Mouse (Mus musculus) olfactory bulb, adult 2 months (tissue): Measurements from ENCODE around the gene Shkbp1. TPM values are rescaled to one million over a fixed set of nuclear protein-coding genes. Genes with fewer than 3 reads are reported as not detected.

Experiments
- H3K27ac ChIP-seq: fragments of 200-500 bp; 2 replicates; pipeline ENCODE4 v1.5.1; 2012; ENCODE audit warnings: low read depth, low read length; ENCODE audit not compliant: insufficient read depth
- H3K4me1 ChIP-seq: fragments of 200-500 bp; 2 replicates; pipeline ENCODE4 v1.6.1; 2012; ENCODE audit warnings: low read length; ENCODE audit not compliant: control insufficient read depth, insufficient read depth
- H3K4me3 ChIP-seq: fragments of 200-500 bp; 2 replicates; pipeline ENCODE4 v1.5.1; 2012; ENCODE audit warnings: mild to moderate bottlenecking, low read depth, low read length, moderate library complexity; ENCODE audit not compliant: insufficient read depth
- CTCF ChIP-seq: fragments of 200-500 bp; IDR thresholded peaks from 2 replicates; pipeline ENCODE4 v1.5.1; 2012; ENCODE audit warnings: low read depth, mild to moderate bottlenecking, low read length, moderate library complexity; ENCODE audit not compliant: insufficient read depth
- POLR2A ChIP-seq: fragments of 200-500 bp; IDR thresholded peaks from 2 replicates; pipeline ENCODE4 v1.6.1; 2012; ENCODE audit warnings: mild to moderate bottlenecking, low read depth, low read length, moderate library complexity; ENCODE audit not compliant: insufficient read depth
- WGBS: fragments of 180-500 bp; shearing (Covaris S2); methylation state at CpG from one replicate; pipeline ENCODE4 v1.1.7; 2018; 5-methylcytosine and 5-hydroxymethylcytosine counted together
- polyA plus RNA-seq: library from polyadenylated mRNA; stranded (reverse); fragments of >200 nt; gene quantifications from 2 replicates; pipeline ENCODE4 v1.2.4, GENCODE M21; 2012; ENCODE audit warnings: low replicate concordance; ENCODE audit not compliant: missing spikeins, insufficient read depth, insufficient read length

Shkbp1 gene
- polyA plus RNA-seq, 1 experiment = not detected

DNA sequence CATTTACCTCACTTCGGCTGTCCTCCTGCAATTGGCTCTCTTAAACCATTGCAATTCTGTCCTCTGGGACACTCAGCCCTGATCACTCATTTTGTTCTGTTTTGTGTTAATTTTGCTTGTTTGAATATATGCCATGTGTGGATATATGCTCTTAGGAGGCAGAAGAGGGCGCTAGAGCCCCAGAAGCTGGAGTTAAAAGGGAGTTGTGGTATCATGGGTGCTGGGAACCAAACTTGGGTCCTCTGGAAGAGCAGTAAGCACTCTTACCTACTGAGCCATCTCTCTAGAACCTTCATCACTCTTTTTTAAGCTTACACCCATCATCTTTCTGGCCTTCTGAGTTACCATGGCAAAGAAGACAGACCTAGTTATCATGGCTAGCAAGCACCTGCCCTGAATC is 3.3 kb upstream of the Shkbp1 start:
- 68% methylated on average over 2 of the region's 2 CpGs for WGBS
- Histone ChIP-seq H3K4me3 (no peak overlapping the region), H3K27ac (no peak overlapping the region), H3K4me1 (peaks cover 28% of the 10 kb centered on the region)
- TF ChIP-seq POLR2A (no peak), CTCF (no peak)

DNA sequence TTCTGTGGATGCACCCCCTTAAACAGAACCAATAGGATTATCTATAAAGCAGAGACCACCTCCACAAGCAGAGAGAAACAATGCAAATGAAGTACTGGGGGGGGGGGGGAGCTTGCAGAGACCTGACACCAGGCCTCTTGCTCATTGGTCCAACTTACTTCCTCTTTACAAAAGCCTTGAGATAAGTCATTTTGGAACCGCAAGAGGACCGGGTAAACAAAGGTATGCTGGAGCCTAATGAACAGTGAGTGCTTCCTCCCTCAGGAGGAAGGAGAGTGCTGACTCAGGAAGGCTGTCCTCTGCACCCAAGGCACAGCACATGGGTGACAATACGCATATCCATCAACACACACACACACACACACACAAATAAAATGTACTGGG is 1.8 kb upstream of the Shkbp1 start:
- no peak for TF ChIP-seq POLR2A
- TF ChIP-seq CTCF = no peak
- Histone ChIP-seq H3K4me3 (no peak overlapping the region), H3K4me1 (peaks cover 29% of the 10 kb centered on the region), H3K27ac (no peak overlapping the region)
- 35% methylated on average over 3 of the region's 3 CpGs for WGBS

DNA sequence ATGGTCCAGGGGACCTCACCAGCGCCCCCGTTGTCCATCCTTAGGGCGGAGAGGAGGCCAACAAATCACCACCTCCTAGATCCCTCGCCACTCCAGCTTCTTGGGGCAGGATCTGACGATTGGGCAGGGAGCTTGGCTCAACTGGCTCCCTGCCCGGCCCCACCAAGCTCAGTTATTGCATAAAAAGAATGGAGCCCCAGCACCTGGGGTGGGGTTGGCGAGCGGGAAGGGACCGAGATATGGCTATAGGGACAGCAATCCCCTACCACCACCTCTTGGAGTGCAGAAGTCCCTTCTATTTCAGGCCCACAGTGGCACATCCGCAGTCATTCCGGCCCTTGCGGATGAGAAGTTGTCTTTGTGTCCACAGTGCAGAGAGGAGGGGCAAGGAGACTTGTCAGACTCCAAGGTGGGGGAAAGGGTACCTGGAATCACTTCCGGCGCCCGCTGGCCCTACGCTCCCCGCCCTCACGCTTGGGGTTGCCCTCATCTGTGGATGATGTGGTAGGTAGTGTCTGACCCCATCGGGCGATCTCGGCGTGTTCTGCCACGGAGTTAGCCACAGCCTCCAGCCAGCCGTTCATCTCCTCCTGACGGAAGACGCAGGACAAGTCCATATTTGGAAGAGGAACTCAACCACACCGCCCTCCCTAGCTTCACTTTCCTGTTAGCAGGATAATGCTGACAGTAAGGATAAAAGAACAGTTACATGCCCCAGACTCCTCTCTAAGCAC is 1.2 kb upstream of the Shkbp1 start, which contains the start of gene Gm20479:
Gm20479 (minus strand) TSS at position 559 of the 734 bp plus-strand sequence.
- no peak for TF ChIP-seq POLR2A
- TF ChIP-seq CTCF = no peak
- WGBS = 31% methylated on average over 27 of the region's 27 CpGs
- Histone ChIP-seq H3K4me3 (peak within 1 kb of the TSS; percentile 82), H3K4me1 (peaks cover 26% of the 10 kb centered on the region), H3K27ac (no peak within 1 kb of the TSS)

DNA sequence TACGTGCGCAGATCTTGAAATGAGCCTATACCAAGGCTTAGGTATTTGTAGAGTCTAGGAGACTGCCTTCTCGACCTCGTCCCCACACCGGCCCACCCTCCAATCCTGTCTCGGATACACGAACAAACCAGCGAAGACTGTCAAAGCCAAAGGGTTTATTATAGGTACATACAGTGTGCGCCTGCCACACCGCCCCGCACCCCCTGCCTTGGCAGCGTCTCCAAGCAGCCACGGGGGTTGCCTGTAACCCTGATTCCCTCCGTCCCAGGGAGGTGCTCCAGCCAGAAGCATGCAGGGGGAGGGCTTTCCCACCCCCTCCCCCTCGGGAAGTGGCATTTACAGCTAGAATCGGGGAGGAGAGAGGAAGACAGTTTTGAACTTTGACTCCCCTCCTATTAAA is 429 bp upstream of the Shkbp1 start:
- TF ChIP-seq CTCF = no peak
- no peak for TF ChIP-seq POLR2A
- 2% methylated on average over 16 of the region's 16 CpGs for WGBS
- Histone ChIP-seq H3K27ac (no peak overlapping the region), H3K4me3 (peak overlapping the region; percentile 82), H3K4me1 (peaks cover 22% of the 10 kb centered on the region)

DNA sequence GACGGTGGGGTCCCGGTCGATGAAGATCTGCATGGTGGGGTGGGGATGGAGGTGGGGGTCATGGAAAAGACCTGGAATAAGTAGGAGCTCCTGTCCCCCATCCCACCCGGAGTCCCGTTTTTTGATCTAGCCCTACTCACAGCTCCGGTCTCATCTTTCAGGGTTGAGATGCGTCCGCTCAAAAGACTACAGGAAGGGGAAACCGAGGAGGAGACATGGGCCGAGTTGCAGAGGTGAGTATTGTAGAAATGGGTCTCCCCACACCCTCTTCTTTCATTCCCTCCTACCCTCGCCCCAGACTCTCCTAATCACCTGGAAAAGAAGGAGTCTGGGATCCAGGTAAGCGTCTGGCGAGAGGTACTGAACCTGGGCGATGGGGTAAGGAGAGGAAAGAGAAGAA is 558 bp downstream of the Shkbp1 start:
- Histone ChIP-seq H3K4me1 (peaks cover 18% of the 10 kb centered on the region), H3K4me3 (peak overlapping the region; percentile 82), H3K27ac (peak overlapping the region; percentile 7; the same call in 1 of the 2 replicates)
- WGBS = 10% methylated on average over 14 of the region's 14 CpGs
- TF ChIP-seq CTCF (no peak), POLR2A (no peak)

DNA sequence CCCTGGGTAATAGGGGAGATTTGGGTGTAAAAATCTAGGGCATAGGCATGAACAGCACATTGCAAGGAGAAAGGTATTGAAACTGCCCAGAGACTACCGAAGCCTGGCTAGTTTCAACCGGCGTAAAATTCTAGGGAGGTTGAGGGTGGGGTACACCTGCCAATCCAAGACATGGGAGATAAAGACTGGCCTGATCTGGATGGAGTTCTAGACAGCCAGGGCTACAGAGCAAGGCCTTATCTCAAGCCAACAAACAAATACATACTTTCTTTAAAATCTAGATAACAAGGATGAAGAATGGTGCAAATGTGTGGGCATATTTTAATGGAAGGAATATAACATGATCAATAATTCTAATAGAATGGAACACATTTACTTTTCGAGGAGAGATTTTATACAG is 1.0 kb downstream of the Shkbp1 start:
- TF ChIP-seq CTCF = no peak
- TF ChIP-seq POLR2A = no peak
- Histone ChIP-seq H3K4me1 (peaks cover 18% of the 10 kb centered on the region), H3K4me3 (no peak overlapping the region), H3K27ac (no peak overlapping the region)
- WGBS = 58% methylated on average over 4 of the region's 4 CpGs

DNA sequence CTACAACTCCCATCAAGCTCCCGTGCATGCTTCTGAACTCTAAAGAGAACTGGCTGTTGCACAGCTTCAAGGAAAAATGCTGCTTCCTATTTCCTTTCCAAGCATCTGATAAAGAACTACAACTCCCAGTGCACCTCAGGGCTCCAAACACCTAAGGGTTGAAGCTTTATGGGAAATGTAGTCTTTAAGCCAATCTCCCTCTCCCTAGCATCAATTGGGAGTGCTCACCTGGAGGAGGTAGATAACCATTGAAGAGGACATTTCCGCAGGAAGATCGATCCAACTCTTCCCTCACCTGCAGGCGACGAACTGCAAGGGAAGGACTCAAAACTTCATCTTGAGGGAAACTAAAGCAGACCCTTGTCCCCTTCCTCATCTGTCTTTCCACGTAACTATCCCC is 1.7 kb downstream of the Shkbp1 start:
- TF ChIP-seq POLR2A = no peak
- TF ChIP-seq CTCF = no peak
- H3K27ac ChIP-seq = no peak overlapping the region
- peaks cover 18% of the 10 kb centered on the region for H3K4me1 ChIP-seq
- H3K4me3 ChIP-seq = no peak overlapping the region
- WGBS = 27% methylated on average over 6 of the region's 6 CpGs

DNA sequence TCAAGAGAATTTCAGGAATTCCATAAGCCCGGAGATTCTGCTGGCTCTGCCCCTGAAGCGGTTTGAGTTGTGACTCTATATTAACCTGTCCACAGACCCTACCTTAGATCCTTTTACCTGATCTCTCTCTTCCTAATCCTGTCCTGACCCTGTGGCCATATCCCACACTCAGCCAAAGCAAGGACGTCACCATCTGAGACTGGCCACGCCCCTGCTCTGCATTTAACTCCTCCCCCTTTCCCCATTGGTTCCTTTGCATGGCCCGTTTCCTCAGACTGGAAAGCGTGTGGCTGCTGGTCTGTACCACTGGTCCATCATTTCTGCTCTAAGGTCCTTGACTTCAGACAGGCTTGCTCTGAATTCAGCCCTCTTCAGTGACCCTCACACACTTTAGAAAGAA is 10.4 kb downstream of the Shkbp1 start:
- TF ChIP-seq CTCF = no peak
- TF ChIP-seq POLR2A = no peak
- no peak overlapping the region for H3K27ac ChIP-seq
- 53% methylated on average over 6 of the region's 6 CpGs for WGBS
- no peak overlapping the region for H3K4me3 ChIP-seq
- H3K4me1 ChIP-seq = peaks cover 9% of the 10 kb centered on the region; the same call in 1 of the 2 replicates

DNA sequence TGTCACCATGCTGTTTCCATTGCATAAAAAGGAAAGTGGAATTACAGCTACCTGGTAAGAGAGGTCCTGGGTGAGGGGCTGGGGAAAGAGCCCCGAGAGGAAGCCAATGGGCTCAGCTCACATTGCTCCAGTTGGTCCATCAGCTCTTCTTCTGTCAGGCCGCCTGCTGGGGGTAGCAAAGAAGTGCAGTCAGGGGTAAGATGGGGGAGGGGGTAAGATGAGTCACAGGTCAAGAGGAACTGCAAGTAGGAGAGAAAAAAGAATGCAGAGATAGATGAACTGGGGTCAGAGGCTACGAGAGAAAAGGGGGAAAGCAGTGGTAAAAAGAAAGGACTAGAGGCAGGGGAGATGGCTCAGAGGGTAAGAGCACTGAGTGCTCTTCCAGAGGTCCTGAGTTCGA is 13.2 kb downstream of the Shkbp1 start:
- 52% methylated on average over 4 of the region's 4 CpGs for WGBS
- H3K4me1 ChIP-seq = peaks cover 21% of the 10 kb centered on the region
- TF ChIP-seq CTCF (no peak), POLR2A (no peak)

More for the DNA sequence above, 13.2 kb downstream of the Shkbp1 start:
- Histone ChIP-seq H3K27ac (no peak overlapping the region), H3K4me3 (no peak overlapping the region)
